Mouse (Mus musculus): ENCODE data around the gene Ttyh2.

The Ttyh2 gene

DNA sequence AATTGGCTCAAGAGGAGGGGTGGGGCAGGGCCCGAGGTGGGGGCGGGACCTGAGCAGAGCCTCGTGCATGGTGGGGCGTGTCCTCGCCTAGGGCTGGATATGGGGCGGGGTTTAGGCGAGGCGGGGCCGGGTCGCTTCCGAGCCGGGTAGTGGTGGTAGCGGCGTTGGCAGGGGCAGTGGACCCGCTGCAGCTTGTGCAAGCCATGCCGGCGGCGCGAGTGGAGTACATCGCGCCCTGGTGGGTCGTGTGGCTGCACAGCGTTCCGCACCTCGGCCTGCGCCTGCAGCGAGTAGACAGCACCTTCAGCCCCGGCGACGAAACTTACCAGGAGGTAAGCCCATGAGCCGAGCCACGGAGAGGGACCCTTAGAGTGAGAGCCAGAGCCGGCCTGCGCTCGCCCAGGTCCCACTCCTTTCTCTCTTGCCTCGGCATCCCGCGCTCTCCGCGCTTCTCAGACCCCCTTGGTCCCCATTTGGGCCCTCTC is at the start of gene Ttyh2:
Gene Ttyh2 (plus strand): TSS at position 91 of the 485 bp plus-strand sequence.
- peak; percentile 85 for DNase-seq

DNA sequence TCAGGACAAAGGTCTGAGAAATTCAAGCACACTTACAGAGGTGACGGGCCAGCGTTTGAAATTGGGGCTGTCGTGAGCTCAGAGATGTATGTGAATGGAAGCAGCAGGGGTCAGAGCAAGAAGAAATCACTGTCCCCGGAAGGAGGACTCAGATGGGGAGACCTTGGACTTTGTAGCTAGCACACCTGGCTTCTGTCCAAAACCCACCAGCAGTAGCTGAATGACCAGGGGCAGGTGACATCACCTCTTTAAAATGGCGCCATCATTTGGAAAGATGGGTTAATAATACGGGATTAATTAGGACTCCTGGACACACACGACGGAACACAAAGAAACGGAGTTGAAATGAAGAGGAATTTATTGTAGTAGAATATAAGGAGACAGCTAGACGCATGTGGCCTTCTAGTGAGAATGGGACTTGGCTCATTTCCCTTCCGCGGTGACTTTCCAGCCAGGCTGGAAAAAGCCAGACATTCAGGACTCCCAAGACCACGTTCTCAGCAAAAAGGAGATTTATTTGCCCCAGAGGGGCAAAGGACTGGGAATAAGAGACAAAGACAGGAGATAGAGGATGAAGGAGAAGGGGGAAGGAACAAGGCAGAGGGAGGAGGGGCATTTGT is 49.0 kb upstream of the Ttyh2 start:
- DNase-seq: no peak

DNA sequence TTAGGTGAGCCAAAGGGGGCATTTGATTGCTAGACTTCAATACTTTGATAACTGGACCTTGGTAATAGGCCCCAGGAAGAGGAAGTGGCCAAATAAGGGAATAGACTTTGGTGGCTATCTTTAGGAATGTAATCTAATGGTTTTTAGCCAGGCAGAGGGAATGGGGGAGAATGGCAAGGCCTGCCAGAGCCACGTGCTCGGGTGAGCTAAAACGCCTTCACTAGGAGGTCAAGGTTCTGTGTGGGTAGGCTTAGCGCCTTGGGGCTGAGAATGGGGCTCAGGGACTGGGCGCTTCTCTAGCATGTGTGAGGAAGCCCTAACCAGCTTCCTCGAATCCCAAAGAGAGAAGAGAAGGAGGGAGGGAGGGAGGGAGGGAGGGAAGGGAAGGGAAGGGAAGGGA is 48.2 kb upstream of the Ttyh2 start:
- DNase-seq: no peak

DNA sequence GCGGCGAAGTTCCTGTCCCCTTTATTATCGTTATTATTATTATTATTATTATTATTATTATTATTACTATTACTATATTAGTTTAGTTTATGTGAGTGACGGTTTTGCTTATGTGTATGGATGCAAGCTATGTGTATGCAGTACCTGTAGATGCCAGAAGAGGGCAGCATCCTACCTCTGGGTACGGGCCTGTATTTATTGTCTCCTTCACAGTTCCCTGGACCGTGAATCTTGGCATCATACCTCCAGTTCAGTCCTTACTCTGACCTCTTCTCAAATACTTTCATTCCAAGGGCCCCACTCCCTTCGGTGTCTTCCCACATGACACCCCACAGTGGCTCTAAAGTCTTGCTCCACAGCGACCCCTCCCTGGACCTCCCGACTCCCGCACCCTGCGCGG is 47.2 kb upstream of the Ttyh2 start:
- DNase-seq: no peak

DNA sequence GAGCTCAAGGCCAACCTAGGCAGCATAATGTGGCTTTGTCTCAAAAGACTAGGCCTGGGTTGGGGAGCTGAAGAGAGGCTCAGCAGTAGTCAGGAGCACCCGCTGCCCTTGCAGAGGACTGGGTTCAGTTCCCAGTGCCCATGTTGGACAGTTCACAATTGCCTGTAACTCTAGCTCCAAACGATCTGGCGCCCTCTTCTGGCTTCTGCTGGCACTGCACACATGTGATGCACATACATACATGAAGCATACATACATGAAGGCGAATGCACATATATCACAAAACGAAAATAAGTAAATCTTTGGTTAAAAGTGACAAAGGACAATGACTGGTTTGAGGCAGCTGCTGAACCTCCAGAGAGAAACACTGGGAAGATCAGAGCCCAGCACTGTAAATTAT is 45.2 kb upstream of the Ttyh2 start:
- DNase-seq: no peak

DNA sequence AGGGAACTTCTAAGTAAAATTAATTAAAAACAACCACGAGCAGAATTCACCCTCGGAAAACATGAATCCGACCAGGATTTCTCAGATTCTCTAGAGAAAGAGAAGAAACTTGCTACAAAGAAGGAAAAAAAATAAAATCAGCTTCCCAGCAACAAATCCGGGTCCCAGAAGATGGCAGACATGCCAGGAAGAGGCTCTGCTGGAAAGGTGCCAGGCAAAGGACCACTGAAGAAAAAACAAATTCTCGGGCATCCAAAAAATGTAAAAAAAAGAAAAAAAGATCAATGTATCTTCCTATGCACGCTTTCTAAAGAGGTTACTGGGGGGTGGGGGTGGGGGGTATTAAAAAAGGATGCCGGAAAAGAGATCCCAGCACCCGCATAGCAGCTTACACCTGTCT is 43.0 kb upstream of the Ttyh2 start:
- DNase-seq: no peak

DNA sequence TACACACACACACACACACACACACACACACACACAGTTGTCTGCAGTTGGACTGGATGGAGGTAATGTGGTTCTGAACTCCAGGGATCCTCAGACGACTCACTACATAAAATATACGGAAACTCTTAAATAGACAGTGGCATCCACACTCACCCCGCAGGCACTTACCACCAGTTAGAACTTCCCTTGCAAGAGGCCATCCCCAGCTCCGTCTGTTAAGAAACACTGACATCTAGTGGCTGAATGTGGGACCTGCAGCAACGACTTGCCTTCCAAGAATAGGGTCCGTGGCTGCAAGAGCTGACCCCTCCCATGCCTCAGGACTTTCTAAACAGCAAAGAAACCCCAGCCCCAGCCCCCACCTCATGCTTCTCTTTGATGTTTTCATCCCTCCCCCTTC is 38.9 kb upstream of the Ttyh2 start:
- DNase-seq: peak; percentile 76

DNA sequence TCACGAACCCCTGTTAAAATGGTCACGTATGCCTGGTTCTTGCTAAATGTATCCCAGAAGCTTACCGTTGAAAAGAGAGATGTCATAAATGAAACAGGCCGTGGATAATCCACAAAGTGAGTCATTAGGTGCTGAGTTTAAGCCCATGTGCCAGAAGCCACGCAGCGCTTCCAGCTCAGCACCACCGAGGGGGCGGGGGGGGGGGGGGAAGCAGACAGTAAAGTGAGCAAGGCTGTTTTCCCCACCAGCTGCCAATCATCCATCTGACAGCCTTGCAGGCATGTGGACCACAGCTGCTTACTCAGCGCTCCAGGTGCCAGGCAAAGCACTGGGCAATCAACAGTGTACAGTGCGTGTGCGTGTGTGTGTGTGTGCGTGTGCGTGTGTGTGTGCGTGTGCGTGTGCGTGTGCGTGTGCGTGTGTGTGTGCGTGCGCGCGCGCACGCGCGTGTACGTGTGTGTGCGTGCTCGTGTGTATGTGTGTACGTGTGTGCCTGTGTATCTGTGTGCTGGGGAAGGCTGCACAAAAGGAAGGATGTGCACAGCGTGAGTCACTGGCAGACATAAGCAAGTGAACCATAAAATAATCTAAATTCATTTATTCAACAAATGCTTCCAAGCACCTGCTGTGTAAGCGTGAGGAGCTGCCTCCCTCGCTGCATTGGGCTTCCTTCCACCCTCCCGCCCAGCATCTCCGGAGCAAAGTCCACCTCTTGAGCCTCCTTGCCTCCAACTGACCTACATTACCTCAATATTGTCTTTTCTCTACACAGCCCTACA is 38.3 kb upstream of the Ttyh2 start:
- no peak for DNase-seq

DNA sequence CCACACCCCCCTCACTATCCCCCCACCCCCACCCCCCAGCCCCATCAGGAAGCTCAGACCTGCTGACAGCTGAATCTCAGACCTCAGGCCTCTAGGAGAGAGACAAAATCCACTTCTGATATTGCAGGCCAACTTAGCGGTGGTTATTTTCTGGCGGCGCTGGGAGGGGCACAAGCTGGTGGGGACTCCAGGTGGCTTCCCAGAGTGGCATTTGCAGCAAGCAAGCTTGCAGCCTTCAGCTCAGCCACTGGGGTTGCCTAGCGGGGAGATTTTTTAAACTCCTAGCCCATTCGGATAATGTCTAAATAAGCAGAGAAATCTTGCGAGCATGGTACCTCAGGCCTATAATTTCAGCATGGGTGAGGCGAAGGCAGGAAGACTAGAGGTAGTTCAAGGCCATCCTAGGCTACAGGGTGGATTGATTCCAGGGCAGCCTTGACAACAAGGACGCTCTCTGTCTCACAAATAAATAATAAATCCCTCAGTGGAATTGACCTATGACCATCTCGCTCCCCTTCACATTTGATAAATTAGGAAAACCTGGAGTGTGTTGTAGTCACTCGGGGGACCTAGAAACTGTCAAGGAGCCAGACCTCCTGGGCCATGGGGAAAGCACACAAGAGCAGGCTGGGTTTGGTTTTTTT is 36.5 kb upstream of the Ttyh2 start:
- DNase-seq: no peak

DNA sequence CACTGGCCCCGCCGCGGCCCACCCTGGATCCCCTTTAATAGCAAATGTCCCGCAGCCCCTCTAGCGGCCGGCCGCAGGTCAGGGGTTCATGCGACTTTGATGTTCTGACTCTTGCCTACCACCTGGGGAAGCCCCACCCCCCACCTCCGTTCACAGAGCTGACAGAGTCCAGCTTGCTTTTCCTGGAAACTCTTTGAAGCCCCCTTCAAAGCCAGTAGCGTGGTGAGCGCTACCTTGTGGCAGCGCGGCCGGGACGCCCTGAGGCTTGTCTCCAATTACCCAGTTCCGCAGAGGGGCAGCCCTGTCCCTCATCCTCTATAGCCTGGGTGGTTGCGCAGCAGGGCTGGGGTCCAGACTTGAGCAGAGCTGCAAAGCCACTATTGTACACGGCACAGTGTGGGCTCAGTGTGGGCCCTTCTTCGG is 35.5 kb upstream of the Ttyh2 start:
- DNase-seq: no peak

DNA sequence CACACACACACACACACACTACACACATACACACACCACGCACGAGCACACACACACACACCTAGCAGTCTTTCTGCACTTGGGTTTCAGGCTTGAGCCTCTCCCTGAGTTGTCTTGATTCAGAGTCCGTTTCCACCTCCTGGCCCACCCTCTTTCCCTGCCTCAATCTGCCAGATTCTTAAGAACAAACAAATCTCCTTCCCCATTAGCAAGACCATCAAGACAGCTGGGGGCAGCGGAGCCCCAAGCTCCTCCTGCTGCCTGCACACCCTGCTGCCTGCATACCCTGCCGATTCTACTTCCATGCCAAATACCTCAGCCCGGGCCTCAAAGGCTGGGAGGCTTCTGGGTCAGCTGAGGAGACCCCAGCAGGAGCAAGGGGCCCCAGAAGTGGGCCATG is 34.6 kb upstream of the Ttyh2 start:
- DNase-seq: no peak

DNA sequence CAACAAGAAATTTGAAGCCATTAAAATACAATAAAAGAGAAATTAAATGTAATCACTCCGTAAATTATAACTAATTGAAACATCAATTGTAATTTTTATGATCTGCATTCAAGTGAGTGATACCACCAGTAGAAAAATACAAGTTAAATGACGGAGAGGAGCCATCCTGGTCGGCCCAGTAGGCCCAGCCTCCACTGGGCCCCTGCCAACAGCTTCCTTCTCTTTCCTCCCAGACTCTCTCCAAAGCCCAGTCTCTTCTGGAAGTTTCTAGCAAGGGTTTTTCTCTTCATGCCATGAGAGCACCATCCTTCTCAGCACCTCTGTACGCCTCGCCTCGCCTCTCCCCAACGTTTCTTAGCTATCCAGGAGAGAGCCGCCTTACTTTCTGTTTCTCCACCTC is 34.1 kb upstream of the Ttyh2 start:
- no peak for DNase-seq

DNA sequence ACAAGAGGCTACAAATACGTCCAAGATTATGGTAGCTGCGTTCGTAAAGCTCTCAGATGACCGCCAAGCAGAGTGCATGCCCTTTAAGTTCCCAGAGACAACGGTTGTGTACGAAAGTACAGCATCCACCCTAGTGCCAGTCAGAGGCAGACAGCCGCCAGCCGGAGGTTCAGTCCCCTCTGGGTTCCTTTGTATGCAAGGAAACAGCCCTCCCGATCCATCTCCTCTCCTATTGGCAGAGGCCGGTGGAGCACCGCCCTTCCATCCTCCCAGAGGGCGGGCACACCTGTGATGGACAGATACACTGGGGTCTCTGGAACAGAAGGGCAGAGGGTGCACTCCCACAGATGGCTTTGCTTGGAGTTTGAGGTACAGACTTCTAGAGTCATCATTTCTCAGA is 33.0 kb upstream of the Ttyh2 start:
- no peak for DNase-seq

DNA sequence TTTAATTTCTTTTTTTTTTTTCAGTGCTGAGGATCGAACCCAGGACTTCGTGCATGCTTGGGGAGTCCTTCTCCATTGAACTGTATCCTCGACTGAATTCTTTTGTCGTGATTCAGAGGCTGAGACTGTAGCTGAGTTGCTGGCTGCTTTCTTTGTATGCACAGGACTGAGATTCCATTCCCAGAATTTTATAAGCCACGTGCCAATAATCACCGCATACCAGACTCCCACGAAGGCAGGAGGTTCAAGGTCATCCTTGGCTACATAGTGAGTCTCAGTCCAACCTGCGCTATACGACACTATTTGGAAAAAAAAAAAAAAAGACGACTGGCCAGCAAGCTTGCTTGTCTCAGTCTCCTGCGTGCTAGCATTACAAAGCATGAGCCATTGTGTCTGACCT is 32.3 kb upstream of the Ttyh2 start:
- DNase-seq: no peak

DNA sequence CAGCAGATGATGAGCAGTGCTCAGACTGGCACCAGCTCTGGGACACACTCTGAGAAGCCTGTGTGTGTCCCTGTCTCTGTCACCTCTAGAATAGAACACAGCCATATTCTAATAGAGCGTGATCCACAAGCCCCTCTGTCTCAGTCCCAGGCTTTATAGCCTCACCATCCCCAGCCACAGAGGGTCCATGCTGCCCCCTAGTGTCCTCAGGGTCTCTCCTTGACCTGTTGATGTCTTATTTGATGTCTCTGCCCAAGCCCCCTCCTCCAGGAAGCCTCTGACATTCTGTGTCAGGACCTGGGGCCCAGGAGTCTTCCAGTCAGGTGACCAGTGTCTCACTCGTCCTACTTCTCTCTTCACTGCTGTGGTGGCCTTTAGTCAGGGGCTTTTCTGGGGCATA is 31.1 kb upstream of the Ttyh2 start:
- no peak for DNase-seq

DNA sequence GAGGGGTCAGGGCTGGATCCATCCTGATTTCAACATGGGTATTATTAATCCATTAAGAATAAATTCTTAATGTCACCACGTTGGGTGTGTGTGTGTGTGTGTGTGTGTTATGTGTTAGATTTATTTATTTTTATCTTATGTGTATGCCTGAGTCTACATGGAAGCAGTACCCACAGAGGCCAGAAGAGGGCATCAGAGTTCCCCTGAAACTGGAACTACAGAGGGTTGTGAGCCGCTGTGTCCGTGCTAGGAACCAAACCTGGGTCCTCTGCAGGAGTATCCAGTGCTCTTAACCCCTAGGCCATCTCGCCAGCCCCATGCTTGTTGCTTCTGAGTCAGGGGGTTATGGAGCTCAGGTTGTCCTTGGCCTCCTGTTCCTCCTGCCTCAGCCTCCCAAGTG is 25.7 kb upstream of the Ttyh2 start:
- DNase-seq: no peak

DNA sequence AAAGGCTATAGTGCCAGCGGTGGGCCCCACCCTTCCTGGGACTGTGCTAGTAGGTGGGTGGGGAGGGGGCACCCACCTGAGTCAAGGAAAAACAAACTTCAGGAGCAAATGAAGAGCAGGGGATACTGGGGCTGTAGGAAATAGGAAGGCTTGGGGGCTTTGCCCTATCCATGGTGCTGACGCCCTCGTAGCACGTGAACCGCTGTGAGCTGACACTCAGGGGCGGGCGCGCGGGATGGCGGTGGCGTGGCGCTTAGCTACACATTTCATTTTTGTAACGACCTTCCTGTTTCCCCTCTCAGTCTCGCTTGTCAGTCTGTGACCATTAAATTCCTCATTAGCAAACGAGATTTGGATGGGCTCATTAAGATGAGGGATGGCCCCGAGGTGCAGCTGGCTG is 22.7 kb upstream of the Ttyh2 start:
- no peak for DNase-seq

DNA sequence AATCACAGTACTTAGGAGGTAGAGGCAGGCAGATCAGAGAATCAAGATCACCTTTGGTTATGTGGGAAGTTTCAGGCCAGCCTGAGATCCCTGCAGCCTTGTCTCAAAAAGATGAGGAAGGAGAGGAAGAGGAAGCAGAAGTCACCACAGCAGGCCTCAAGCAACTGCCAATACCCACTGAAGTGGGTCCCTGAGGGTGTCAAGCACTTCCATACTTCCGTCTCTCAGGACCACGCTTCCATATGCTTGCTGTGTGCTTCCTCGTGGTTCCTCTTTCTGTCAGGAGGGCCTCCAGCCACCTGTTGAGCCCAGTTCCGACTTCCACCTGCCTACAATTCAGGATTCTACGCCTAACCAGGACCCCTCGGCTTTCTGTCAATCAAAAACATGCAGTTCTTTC is 21.6 kb upstream of the Ttyh2 start:
- no peak for DNase-seq

DNA sequence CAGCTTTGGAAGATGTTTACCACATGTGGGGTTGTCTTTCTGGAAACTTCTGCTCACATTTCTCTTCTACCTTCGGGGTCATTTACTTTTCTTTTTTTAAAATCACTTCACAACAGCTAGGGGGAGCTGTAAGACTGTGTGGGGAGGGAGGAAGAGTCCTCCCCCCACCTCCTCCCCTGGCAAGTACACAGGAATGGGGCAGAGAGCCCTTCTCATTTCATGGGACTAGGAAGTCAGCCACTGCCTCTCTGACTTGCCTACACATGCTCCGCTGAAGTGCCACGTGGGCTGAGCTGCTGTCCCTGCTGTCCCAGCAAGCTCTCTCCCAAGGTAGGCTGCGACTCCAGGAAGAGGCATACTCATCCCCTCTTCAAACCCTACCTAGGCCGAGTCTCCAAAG is 20.7 kb upstream of the Ttyh2 start:
- DNase-seq: no peak

DNA sequence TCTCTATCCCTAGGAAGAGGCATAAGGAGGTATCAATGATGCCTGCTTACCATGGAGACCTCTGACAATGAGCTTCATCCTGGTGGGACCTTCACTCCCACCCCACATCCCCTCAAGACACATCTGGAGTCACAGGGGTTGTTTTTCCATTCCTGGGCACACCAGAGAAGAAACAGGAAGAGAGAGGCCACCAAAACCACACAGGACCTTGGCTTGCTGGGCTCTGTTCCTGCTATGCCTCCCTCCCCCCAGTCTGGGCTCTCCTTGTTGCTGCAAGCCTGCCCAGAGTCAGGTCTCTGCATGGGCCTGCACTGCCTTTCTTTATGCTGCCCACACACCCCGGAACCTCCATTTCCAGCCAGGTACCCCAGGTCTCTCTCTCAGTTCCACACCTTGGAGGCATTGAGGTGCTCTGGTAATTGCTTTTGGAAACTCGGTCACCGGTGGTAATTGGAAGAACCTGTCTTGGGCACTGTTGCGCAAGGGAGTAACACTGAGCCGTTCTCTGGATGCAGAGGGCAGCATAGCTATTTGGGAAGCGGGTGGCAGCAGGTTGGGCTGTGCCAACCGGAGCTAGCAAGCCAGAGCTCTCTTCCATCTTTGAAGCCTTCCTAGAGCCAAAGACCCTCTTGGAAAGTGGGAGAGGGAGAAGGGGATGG is 19.8 kb upstream of the Ttyh2 start:
- DNase-seq: no peak

DNA sequence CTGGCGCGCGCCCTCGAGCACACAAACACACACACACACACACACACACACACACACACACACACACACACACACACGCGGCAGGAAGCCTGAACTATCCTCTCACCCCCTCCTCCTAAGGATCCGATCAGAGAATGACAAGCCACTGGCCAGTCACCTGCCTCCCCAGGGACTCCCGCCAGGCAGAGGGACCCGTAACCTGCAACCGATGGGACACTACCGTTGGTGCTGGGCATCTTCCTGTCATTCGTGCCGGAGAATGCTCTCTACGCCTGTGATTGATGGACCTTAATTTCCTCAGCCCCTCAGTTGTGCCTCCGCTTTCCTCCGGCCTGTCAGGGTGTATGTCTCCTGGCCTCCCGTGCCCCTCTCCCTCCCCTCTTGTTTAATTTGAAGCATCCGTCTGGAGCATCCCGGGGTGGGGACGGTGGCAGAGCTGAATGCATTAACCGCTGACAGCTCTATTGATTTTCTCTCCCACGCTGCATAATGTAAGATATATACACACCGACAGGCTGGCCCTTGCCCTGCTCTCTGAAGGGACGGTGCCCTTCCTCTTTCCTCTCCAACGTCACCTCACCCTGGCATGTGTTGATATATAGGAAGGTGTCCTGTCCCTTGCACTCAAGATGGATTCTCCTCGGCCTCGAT is 18.1 kb upstream of the Ttyh2 start:
- DNase-seq: no peak

DNA sequence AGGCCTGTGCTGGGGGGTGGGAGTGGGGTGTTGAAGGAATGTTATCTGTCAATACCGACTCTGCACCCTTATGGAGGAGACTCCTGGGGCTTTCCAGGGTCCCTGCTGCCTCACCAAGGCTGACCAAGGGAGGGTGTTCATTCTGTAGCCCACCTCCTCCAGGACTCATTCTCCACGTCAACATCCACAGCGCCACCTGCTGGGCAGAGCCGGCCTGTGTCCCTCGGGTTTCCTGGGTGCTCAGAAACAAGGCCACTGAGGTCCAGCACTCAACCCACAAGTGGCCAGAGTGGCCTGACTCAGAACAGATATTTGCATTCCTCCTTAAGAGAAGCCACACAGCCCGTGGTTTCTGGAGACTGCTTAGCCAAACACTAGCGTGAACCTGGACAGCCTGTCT is 17.5 kb upstream of the Ttyh2 start:
- DNase-seq: peak; percentile 49

DNA sequence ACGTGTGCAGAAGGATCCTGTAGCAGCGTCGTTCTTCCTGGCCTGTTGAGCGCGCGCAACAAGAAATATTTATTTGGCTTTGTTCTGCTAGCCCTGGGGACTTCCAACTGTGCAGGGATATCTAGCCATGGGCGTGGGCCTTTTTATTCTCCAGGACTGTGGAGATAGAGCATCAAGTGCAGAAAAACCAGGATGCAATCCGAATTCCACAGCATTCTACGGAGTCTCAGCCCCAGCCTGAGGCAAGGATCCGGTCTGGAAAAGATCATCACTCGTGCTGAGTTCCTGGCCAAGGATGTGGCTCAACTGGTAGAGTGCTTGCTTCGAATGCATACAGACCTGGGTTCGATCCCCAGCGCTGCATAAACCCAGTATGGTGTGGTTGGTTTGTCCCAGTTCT is 13.1 kb upstream of the Ttyh2 start:
- DNase-seq: no peak

Measured in cerebellum, adult 11 months (tissue).